Mouse (Mus musculus): ENCODE measurements at regions not wholly inside any gene's neighbourhood (a gene's known extent, or its start where the extent isn't known, plus 50 kb on each side); places are given as distances from the start of the nearest gene placed in this dataset.
A peak's percentile ranks its signal among the peaks of the same experiment; 100 is the strongest.

DNA sequence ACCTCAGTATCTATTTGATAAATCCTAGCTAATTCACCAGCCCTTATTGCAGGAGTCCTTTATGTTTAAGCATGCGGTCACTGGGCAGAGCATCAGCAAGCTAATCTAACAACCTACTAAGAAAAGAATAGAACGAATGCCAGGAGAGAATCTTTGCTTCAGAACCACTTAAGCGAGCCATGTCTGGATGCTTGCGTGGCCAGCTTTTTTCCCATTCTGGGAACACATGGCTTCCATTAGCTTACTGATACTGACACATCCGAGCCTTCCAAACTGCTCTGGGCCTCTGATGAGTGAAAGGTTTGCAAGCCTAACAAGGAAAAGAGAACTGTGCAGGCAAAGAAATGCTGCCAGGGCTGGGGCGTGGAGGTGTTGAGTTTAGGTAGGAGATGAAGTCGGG lies 114.7 kb upstream of the Sox9 start:
- H3K4me3 ChIP-seq (replicated peaks; ENCODE audit: low read length) = no peak overlapping the region
- H3K4me1 ChIP-seq (ENCODE audit: control insufficient read depth, insufficient read depth, low read length) = no peaks in the 10 kb centered on the region
- H3K9me3 ChIP-seq (replicated peaks; ENCODE audit: control insufficient read depth, low read length) = no peaks in the 10 kb centered on the region
- no peaks in the 10 kb centered on the region for H3K36me3 ChIP-seq (ENCODE audit: control insufficient read depth, insufficient read depth, low read length)
- no peak overlapping the region for H3K9ac ChIP-seq (ENCODE audit: low read length)
- no peaks in the 10 kb centered on the region for H3K27me3 ChIP-seq (ENCODE audit: control insufficient read depth, insufficient read depth, low read length)
- no peak for ATAC-seq (ENCODE audit: insufficient read depth, low FRiP score)
- H3K27ac ChIP-seq (ENCODE audit: low read length) = no peak overlapping the region
- 83% methylated on average over 7 of the region's 7 CpGs for WGBS
- no peak overlapping the region for H3K4me2 ChIP-seq (ENCODE audit: low read depth, low read length)

DNA sequence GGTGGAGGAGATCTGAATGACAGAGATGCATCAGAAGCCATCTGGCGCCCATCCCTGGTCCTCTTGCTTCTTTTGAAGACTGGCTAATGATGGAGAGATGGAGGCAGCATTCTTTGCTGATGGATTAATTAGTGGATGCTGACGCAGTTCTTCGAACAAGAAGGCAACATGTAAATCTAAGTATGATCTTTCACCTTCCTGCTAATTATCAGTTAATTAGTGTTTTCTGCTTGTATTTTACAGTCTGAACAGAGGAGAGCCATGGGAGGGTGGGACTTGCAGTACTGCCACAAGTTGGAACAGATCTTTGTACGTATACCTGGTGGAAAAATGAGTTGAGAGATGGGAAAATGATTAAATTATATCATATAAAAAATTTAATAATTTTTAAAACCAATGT lies 109.9 kb upstream of the Sox9 start:
- no peaks in the 10 kb centered on the region for H3K36me3 ChIP-seq (ENCODE audit: control insufficient read depth, insufficient read depth, low read length)
- H3K27me3 ChIP-seq (ENCODE audit: control insufficient read depth, insufficient read depth, low read length) = no peaks in the 10 kb centered on the region
- no peak for ATAC-seq (ENCODE audit: insufficient read depth, low FRiP score)
- H3K9ac ChIP-seq (ENCODE audit: low read length) = no peak overlapping the region
- 81% methylated on average over 4 of the region's 4 CpGs for WGBS
- no peak overlapping the region for H3K4me3 ChIP-seq (replicated peaks; ENCODE audit: low read length)
- H3K9me3 ChIP-seq (replicated peaks; ENCODE audit: control insufficient read depth, low read length) = no peaks in the 10 kb centered on the region
- no peak overlapping the region for H3K27ac ChIP-seq (ENCODE audit: low read length)
- no peaks in the 10 kb centered on the region for H3K4me1 ChIP-seq (ENCODE audit: control insufficient read depth, insufficient read depth, low read length)
- no peak overlapping the region for H3K4me2 ChIP-seq (ENCODE audit: low read depth, low read length)

DNA sequence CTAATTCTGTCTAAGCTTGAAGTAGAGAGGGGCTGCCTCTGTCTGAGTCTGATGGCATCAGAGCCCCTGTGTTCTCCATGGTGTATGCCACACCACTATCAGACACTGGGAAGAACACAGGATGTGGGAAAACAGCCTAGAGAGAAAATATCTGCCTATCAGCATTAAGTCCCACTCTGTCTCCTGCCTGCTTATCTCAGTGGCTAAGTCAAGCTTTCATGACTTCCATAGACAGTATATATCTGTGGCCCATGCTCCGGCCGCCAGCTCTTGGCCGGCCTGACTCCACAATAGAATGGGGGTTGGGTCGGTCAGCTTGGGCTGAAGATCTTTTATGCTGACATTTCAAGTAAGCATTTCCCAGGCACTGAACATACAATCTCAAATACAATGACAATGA lies 92.0 kb upstream of the Sox9 start:
- Histone ChIP-seq H3K4me1 (ENCODE audit: control insufficient read depth, insufficient read depth, low read length) (no peaks in the 10 kb centered on the region), H3K36me3 (ENCODE audit: control insufficient read depth, insufficient read depth, low read length) (no peaks in the 10 kb centered on the region), H3K27ac (ENCODE audit: low read length) (no peak overlapping the region), H3K4me2 (ENCODE audit: low read depth, low read length) (no peak overlapping the region), H3K9me3 (replicated peaks; ENCODE audit: control insufficient read depth, low read length) (no peaks in the 10 kb centered on the region), H3K27me3 (ENCODE audit: control insufficient read depth, insufficient read depth, low read length) (no peaks in the 10 kb centered on the region), H3K9ac (ENCODE audit: low read length) (no peak overlapping the region), H3K4me3 (replicated peaks; ENCODE audit: low read length) (no peak overlapping the region)
- ATAC-seq (ENCODE audit: insufficient read depth, low FRiP score) = no peak
- 72% methylated on average over 4 of the region's 4 CpGs for WGBS

DNA sequence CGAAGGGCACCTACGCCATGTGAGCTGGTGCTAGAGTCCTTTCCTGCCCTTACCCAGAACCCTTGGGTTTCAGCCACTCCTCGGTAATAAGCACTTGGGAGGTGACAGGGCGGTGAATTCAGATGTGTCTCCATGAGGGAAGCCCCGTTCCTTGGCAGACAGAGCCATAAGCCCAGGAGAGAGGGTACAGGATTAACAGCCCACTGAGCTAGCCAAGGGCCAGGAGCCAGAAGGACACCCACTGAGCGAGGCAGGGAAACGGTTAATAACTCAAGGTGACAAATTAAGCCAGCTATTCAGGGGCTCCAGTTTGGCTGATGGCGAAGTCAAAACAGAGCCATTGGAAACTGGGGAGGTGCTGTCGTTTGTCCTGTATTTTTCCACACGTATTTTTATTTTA lies 75.9 kb upstream of the Sox9 start:
- H3K27ac ChIP-seq (ENCODE audit: low read length) = no peak overlapping the region
- H3K4me3 ChIP-seq (replicated peaks; ENCODE audit: low read length) = no peak overlapping the region
- H3K9ac ChIP-seq (ENCODE audit: low read length) = no peak overlapping the region
- WGBS = 76% methylated on average over 10 of the region's 10 CpGs
- no peaks in the 10 kb centered on the region for H3K9me3 ChIP-seq (replicated peaks; ENCODE audit: control insufficient read depth, low read length)
- ATAC-seq (ENCODE audit: insufficient read depth, low FRiP score) = no peak
- H3K4me1 ChIP-seq (ENCODE audit: control insufficient read depth, insufficient read depth, low read length) = no peaks in the 10 kb centered on the region
- no peak overlapping the region for H3K4me2 ChIP-seq (ENCODE audit: low read depth, low read length)
- no peaks in the 10 kb centered on the region for H3K27me3 ChIP-seq (ENCODE audit: control insufficient read depth, insufficient read depth, low read length)
- H3K36me3 ChIP-seq (ENCODE audit: control insufficient read depth, insufficient read depth, low read length) = no peaks in the 10 kb centered on the region

DNA sequence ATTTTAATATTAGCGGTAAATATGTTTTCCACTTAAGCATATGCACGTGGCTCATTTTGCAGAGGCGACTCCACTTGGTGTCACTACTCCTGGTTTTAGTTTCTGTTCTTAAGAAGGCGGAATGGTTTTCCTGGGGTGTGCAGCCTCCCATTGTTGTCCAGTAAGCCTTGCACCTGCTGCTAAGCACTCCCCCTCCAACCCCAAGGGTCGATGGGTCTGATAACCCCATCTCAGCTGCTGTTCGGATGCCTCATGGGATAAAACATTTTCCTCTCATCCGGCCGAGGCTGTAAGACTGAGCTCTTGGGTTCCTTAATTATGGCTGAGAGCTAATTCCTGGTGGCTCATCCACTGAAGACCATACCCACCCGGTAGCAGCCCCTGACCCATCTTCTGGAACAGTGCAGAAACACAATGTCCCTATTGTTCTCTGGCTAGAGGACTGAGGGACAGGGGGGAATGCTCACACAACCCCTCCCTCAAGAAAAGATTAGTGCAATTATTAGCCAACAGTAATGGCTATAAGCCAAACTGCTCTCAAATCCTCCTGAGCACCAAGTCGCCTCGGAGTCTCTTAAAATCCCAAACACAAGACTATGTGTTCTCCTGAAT lies 73.8 kb upstream of the Sox9 start:
- Histone ChIP-seq H3K27me3 (ENCODE audit: control insufficient read depth, insufficient read depth, low read length) (no peaks in the 10 kb centered on the region), H3K27ac (ENCODE audit: low read length) (no peak overlapping the region), H3K4me3 (replicated peaks; ENCODE audit: low read length) (no peak overlapping the region), H3K4me1 (ENCODE audit: control insufficient read depth, insufficient read depth, low read length) (no peaks in the 10 kb centered on the region), H3K9me3 (replicated peaks; ENCODE audit: control insufficient read depth, low read length) (no peaks in the 10 kb centered on the region), H3K36me3 (ENCODE audit: control insufficient read depth, insufficient read depth, low read length) (no peaks in the 10 kb centered on the region), H3K4me2 (ENCODE audit: low read depth, low read length) (no peak overlapping the region), H3K9ac (ENCODE audit: low read length) (no peak overlapping the region)
- 68% methylated on average over 11 of the region's 11 CpGs for WGBS
- no peak for ATAC-seq (ENCODE audit: insufficient read depth, low FRiP score)

DNA sequence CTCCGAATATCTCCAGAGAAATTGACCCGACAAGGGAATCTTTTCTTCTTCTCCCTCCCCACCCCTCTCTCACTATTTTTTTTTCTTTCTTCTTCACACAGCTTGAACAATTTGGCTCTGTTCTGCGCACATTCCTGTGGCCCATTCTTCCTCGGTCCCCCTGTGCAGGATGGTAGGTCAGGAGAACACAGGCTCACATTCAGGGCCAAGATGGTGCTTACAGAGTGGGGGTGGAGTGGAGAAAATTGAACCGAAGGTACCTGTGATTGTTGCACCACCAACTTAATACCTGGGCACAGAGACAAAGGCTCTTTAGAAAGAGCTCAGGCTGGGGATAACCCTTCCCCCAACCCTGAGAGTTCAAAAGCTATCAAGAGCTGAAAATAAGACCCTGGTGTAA lies 70.4 kb upstream of the Sox9 start:
- H3K4me1 ChIP-seq (ENCODE audit: control insufficient read depth, insufficient read depth, low read length) = no peaks in the 10 kb centered on the region
- no peak overlapping the region for H3K4me2 ChIP-seq (ENCODE audit: low read depth, low read length)
- H3K9ac ChIP-seq (ENCODE audit: low read length) = no peak overlapping the region
- 66% methylated on average over 5 of the region's 5 CpGs for WGBS
- no peaks in the 10 kb centered on the region for H3K36me3 ChIP-seq (ENCODE audit: control insufficient read depth, insufficient read depth, low read length)
- no peaks in the 10 kb centered on the region for H3K27me3 ChIP-seq (ENCODE audit: control insufficient read depth, insufficient read depth, low read length)
- H3K4me3 ChIP-seq (replicated peaks; ENCODE audit: low read length) = no peak overlapping the region
- H3K27ac ChIP-seq (ENCODE audit: low read length) = no peak overlapping the region
- no peak for ATAC-seq (ENCODE audit: insufficient read depth, low FRiP score)
- no peaks in the 10 kb centered on the region for H3K9me3 ChIP-seq (replicated peaks; ENCODE audit: control insufficient read depth, low read length)

DNA sequence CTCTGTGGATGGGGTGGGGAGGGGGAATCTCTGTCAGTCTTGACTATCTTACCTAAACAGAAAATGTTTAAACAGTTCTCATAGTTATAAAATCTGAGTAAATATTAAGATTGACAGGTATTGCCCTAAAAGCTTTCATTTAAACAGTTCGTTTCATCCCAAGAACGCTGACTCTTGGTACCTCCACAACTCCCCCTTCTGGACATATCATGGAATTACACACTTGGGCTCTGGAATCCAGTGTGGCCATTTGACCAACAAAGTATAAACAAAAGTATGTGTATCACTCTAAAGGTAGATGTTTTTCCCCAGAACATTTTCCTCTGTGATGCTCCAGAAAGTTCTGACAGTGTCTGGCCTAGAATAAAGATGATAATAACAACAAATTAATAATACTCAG lies 63.5 kb upstream of the Sox9 start:
- Histone ChIP-seq H3K4me2 (ENCODE audit: low read depth, low read length) (no peak overlapping the region), H3K36me3 (ENCODE audit: control insufficient read depth, insufficient read depth, low read length) (no peaks in the 10 kb centered on the region), H3K27ac (ENCODE audit: low read length) (no peak overlapping the region), H3K27me3 (ENCODE audit: control insufficient read depth, insufficient read depth, low read length) (no peaks in the 10 kb centered on the region), H3K9me3 (replicated peaks; ENCODE audit: control insufficient read depth, low read length) (no peaks in the 10 kb centered on the region), H3K9ac (ENCODE audit: low read length) (no peak overlapping the region), H3K4me3 (replicated peaks; ENCODE audit: low read length) (no peak overlapping the region), H3K4me1 (ENCODE audit: control insufficient read depth, insufficient read depth, low read length) (no peaks in the 10 kb centered on the region)
- WGBS = 66% methylated on average over 2 of the region's 2 CpGs
- ATAC-seq (ENCODE audit: insufficient read depth, low FRiP score) = no peak

DNA sequence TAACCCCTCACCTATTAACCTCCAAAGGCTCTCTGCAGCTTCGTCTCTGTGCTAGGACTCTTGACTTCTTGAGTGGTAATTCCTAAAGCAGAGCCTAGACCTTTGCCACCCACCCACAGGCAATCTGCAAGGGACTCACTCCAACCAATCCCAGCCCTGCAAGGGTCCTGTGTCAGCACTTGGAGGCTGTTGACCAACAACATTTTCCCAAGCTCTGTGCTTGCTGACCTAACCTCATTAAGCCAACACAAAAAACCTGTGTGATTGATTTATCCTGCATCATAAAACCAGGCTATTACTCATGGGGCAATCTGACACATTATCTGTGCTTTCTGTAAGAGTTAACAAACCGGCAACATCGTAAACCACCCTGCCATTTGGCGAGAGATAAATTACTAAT lies 61.4 kb upstream of the Sox9 start:
- Histone ChIP-seq H3K36me3 (ENCODE audit: control insufficient read depth, insufficient read depth, low read length) (no peaks in the 10 kb centered on the region), H3K27me3 (ENCODE audit: control insufficient read depth, insufficient read depth, low read length) (no peaks in the 10 kb centered on the region), H3K9me3 (replicated peaks; ENCODE audit: control insufficient read depth, low read length) (no peaks in the 10 kb centered on the region), H3K4me1 (ENCODE audit: control insufficient read depth, insufficient read depth, low read length) (no peaks in the 10 kb centered on the region), H3K4me3 (replicated peaks; ENCODE audit: low read length) (no peak overlapping the region), H3K9ac (ENCODE audit: low read length) (no peak overlapping the region), H3K4me2 (ENCODE audit: low read depth, low read length) (no peak overlapping the region), H3K27ac (ENCODE audit: low read length) (no peak overlapping the region)
- ATAC-seq (ENCODE audit: insufficient read depth, low FRiP score) = no peak
- 73% methylated on average over 4 of the region's 4 CpGs for WGBS

DNA sequence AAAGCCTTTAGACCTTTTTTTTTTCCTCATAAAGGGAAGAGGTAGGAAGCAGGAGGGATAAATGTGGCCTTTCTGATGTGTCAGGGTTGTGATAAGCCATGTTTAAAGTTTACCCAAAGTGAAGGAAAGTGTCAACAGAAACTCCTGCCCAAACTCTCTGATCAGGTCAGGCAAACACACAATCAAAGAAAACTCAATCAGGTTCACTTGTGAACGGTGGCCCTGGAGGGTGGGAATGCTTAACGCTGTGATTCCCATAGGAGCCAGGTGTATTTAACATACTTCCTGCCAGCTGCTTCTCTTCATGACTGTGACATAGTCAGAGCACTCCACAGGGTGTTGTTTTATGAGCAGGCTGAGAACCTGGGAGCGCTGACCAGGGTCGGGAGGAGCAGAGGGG lies 59.1 kb upstream of the Sox9 start:
- Histone ChIP-seq H3K36me3 (ENCODE audit: control insufficient read depth, insufficient read depth, low read length) (no peaks in the 10 kb centered on the region), H3K4me3 (replicated peaks; ENCODE audit: low read length) (no peak overlapping the region), H3K4me2 (ENCODE audit: low read depth, low read length) (no peak overlapping the region), H3K27me3 (ENCODE audit: control insufficient read depth, insufficient read depth, low read length) (no peaks in the 10 kb centered on the region), H3K9ac (ENCODE audit: low read length) (no peak overlapping the region), H3K9me3 (replicated peaks; ENCODE audit: control insufficient read depth, low read length) (no peaks in the 10 kb centered on the region), H3K4me1 (ENCODE audit: control insufficient read depth, insufficient read depth, low read length) (peaks cover 4% of the 10 kb centered on the region), H3K27ac (ENCODE audit: low read length) (no peak overlapping the region)
- peak; percentile 74 for ATAC-seq (ENCODE audit: insufficient read depth, low FRiP score)
- WGBS = 14% methylated on average over 4 of the region's 4 CpGs
